Mouse (Mus musculus): ENCODE measurements around the gene Mrgprd. TPM values are rescaled to one million over a fixed set of nuclear protein-coding genes. Genes with fewer than 3 reads are reported as not detected.

Mrgprd gene
- not detected for polyA plus RNA-seq (2014; fragmentation: Illumina TruSeq; extraction: RNeasy Lipid Tissue Mini Kit (QIAGEN cat#74804); ENCODE audit: insufficient read depth, low read depth, low replicate concordance)

GRCm38 (mm10) chr7:145314785-145315411 is at the start of gene Mrgprd:
TSS of gene Mrgprd (plus strand) at chr7:145314835.

GRCm38 (mm10) chr7:145283487-145284187 is 31.0 kb upstream of the Mrgprd start, which contains the start of gene Tpcn2:
TSS of gene Tpcn2 (minus strand) at chr7:145284011.

GRCm38 (mm10) chr7:145300321-145301007 is 14.2 kb upstream of the Mrgprd start, which contains the start of gene Mrgprf:
TSS of gene Mrgprf (plus strand) at chr7:145300828.

Other genes starting within 250 kb of the Mrgprd start
- 4.0 TPM for gene 1810010D01Rik, start 106.7 kb upstream of the Mrgprd start, polyA plus RNA-seq (2014; fragmentation: Illumina TruSeq; extraction: RNeasy Lipid Tissue Mini Kit (QIAGEN cat#74804); ENCODE audit: insufficient read depth, low read depth, low replicate concordance)
- gene Tpcn2, start 30.8 kb upstream of the Mrgprd start, polyA plus RNA-seq (2014; fragmentation: Illumina TruSeq; extraction: RNeasy Lipid Tissue Mini Kit (QIAGEN cat#74804); ENCODE audit: insufficient read depth, low read depth, low replicate concordance) = 9.1 TPM
- gene Mrgprf, start 14.0 kb upstream of the Mrgprd start, polyA plus RNA-seq (2014; fragmentation: Illumina TruSeq; extraction: RNeasy Lipid Tissue Mini Kit (QIAGEN cat#74804); ENCODE audit: insufficient read depth, low read depth, low replicate concordance) = 2.5 TPM